Mouse (Mus musculus): ENCODE data around the gene Lgr4.

GRCm38 (mm10) chr2:109934086-109934485, 16.6 kb downstream of the Lgr4 start:
- TF ChIP-seq POLR2A (IDR thresholded peaks at IDR 0.05; ENCODE audit: borderline replicate concordance, insufficient read depth, low read length) (no peak), CTCF (IDR thresholded peaks at IDR 0.05; ENCODE audit: borderline replicate concordance, insufficient read depth, low read depth, low read length) (no peak)

All from cerebellum, adult 2 months (tissue).